Mouse (Mus musculus): ENCODE data around the gene Meiob.

The Meiob gene

GRCm38 (mm10) chr17:24874405-24874745, 70.3 kb downstream of the Meiob start:
- no peak for DNase-seq (ENCODE audit: low read depth)

- no peak for DNase-seq (ENCODE audit: low read depth)
Observed at GRCm38 (mm10) chr17:24874989-24875388, 70.9 kb downstream of the Meiob start.

DNA sequence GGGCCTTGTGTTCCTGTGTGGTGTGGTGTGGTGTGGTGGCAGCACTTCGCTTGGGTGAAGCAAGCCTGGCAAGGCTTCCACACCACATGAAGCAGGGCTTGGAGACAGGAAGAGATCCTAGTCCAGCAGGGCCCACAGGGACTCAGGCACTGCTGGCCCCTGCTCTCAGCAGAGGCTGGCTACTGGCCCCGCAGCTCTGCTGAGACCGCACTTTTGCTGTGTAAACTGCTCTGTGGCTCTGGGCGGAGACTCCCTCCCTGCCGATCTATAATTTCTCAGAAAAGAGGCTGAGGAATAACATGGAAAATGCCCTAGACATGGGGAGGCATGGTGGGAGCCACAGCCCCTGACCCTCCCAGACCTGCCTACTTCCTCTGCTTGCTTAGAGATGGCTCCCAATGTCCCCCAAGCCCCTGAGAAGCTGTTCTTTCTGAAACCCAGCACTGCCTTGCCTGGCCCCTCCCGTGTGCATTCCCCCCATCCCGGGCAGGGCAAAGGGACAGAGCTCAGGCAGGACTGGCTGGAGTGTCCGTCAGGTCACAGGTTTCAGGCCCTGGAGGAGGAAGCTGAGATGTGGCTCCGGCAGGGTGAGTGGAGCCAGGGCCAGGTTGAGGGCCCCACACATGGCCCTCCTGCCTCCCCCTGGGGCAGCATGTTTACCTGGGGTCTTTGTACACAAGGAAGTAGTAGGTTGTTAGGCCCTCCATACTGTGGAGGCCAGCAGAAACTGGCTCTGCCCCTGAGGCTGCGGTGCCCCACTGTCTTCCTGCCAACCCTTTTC, 73.4 kb downstream of the Meiob start:
- no peak for DNase-seq (ENCODE audit: low read depth)

- no peak for DNase-seq (ENCODE audit: low read depth)
Observed at GRCm38 (mm10) chr17:24878117-24878397, 74.0 kb downstream of the Meiob start.

DNA sequence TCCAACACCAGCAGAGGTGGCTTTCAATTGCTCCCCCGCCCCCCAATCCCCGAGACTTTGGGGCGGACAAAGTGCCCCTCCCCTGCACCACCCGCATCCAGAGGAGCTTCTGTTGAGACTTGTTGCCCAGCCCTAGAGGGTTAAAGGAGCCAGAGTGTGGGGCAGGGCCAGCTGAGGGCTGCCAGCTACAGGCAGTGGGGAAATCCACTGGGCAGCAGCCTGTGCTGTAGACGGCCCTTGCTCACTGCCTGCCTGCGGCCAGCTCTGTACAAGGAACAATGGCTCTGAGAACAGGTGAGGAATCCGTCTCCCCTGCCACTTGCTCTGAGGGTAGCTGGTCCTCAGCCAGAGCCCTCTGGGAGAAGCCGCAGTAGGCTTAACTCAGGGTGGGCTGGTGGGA, 74.4 kb downstream of the Meiob start:
- no peak for DNase-seq (ENCODE audit: low read depth)

DNA sequence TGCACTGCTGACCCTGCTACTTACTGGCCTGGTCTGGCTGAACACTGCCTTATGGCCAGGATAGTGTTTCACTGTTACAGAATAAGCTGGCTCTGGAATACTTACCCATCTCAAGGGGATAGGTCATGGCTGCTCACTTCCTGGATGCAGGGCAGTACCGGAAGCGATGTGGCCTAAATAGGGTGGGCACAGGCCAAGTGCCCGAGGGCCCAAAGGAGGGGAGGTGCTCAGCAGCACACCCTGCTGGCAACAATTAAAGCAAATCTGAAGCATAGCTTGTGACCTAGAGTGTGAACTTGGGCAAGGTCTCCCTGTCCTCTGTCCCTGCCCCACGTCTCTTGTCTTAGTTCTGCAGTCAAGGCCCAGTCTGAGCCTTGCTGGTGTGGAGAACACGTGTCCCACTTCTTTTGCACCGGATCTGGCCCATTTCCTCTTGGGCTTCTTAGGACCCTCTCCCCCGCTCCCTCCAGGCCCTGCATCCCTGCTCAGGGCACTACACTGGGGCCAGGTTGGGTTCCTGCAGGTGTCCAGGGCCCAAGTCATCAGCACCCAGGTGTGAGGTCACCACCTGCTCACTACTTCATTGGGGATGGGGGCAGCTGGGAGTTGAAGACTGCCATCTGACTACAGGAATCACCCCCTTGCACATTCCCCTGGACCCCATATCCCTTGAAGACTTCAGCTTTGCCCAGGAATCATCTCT, 77.8 kb downstream of the Meiob start:
- DNase-seq (ENCODE audit: low read depth), result peak; percentile 53

GRCm38 (mm10) chr17:24884391-24884790, 80.3 kb downstream of the Meiob start:
- no peak for DNase-seq (ENCODE audit: low read depth)

GRCm38 (mm10) chr17:24885356-24886133, 81.5 kb downstream of the Meiob start:
- DNase-seq (ENCODE audit: low read depth), result no peak

DNA sequence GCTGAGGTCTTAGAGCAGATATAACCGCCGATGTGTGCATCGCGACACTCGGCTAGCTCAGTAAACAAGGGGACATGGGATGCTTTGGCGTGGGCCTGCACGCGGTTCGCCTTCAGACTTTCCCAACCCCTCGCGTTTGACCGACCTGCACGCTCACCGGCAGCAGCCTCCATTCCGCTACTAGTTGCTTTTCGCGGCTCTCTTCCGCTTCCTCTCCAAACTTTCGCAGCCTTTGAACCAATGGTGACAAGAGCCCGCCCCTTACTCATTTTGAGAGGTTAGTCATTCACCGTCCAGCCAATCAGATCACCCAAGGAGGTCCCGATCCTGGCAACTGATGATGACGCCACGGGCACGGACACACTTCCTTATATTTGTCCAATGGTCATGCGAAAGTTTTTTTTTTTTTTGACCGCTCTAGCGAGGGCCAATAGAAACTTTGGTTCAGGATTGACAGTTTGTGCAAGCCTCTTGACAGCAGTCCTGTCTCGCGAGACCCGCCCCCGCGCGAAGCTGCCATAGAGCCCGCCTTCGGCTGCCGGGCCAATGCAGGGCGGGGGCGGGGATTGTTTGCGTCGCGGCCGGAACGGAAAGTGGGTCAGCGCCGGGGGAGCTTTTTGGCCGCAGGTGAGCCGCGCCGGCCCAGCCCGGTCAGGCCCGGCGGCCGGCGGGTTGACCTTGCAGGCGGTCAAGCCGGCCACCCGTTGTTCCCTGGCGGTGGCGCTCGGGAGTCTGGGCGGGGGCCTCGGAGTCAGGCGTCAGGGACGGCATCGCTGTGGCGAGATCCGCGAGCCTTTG, 82.2 kb downstream of the Meiob start, which contains the start of the genes Nubp2 and Spsb3:
Nubp2 (minus strand) TSS at position 216 of the 798 bp plus-strand sequence.
Spsb3 (plus strand) TSS at position 510 of the 798 bp plus-strand sequence.
- DNase-seq (ENCODE audit: low read depth), result peak; percentile 99

DNA sequence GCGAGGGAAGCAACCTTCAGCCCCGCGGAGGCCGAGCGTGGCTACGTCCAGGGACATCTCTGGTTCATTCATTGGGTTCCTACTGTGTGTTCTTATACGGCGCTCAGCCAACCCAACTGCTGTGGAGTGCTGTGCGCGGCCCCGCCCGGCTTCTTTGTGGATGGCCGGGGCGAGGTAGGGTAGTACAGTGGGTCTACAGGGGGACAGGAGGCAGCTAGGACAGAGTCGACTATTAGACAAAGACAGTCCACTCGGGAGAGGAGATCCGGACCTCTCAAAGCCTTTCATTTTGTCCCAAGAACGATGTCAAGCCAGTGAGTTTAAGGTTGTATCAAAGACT, 82.8 kb downstream of the Meiob start:
- DNase-seq (ENCODE audit: low read depth), result no peak

DNA sequence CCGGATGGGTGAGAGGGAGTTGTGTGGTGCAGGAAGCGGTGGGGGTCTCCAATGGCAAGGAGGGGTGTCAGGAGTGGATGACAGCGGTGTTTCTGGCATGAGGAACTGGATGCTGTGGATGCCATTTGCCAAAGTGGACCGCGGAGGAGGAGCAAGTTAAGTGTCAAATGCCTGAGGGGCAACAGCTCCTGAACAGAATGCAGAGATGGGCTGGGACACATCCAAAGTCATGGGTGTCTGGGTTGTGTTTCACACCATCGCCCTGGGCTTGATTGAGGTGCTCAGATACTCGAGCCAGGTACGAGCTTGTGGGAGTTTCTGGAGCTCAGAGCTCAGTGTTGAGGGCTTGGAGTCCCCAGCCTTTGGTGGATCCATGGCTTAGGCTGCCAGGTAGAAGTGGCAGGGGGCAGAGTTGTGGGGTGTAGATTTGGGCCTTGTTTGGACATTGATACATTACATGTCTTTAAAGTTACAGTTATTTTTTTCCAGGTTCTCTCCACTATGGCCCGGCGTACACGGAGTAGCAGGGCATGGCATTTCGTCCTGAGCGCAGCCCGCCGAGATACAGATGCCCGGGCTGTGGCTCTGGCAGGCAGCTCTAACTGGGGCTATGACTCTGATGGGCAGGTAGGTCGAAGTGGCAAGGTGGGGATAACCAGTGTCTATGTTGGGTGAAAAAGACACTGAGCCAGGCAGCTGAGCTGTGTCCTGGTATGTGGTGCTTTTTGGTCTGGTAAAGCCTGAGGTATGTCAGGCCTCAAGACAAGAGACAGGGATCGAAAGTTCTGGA, 83.4 kb downstream of the Meiob start:
- DNase-seq (ENCODE audit: low read depth), result peak; percentile 52

DNA sequence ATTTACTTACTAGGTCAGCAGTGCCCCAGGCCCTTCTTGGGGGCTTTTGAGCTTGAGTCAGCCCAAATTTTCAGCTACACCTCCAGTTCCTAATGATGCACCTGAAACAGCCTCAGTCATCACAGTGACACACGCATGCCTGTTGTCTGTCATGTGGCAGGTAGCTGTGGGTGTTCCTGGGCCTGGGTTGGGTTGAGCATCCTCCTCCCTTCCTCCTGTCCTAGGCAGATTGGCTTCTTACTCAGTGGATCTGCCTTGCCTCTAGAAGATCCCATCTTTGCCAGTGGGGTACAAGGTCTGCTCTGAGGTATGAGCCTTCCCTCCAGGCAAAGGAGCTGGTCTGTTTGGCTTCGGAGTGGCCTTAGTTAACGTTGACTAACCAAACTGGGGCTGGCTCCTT, 84.8 kb downstream of the Meiob start:
- DNase-seq (ENCODE audit: low read depth), result no peak
